In the genomic region with DNA sequence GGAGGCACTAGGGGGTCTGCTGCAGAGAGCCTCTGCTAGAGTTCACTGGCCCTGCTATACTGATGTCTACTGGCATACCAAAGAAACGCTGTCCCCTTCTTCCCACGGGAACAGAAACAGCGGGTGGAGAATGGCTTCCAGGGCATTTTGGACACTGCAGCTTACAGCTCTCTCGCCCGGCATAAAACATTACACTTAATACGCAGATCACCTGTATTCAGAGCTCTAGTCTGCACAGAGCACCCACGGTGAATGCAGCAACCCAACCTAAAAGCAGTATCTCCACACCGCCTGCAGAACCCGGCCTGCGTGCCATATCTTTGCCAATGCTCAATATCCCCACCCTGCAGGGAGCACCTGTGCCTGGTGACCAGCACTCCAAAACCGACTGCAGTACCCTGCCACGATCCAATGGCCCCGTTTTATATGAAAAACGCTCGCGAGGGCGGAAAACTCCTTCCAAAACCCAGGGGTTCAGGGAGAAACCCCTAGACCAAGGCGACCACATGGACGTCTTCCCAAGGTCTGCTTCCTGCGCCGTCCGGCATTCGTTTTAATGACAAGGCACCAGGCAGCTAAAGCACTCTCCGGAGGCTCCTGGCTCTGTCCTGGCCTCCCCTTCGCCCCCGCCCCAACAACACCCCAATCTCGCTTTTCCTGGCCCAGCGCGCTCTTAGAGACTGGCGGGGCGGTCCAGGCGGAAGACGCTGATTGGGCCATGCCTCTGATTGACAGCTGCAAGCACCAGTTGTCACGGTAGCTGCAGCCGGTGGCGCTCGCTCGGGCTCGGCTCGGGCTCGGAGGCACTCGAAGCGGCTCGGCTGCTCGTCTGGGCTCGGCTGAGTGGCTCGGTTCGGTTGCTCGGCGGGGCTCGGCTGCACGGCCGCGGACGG, we compare ENCODE assay signal across 8 mouse cellular contexts. TPM values are rescaled to one million over a fixed set of nuclear protein-coding genes. Genes with fewer than 3 reads are reported as not detected.
A peak's percentile ranks its signal among the peaks of the same experiment; 100 is the strongest.
DNase-seq lines count a peak whose midpoint lies in the region; ATAC-seq lines count a peak whose summit lies in the region.

A gene (plus strand): TSS at position 846 of the 893 bp plus-strand sequence.

- peak; percentile 97 for DNase-seq in adrenal gland, postnatal 10 days
- DNase-seq in embryo, embryonic 9.5 days (ENCODE audit: extremely low spot score), result peak; percentile 91
- peak; percentile 23 for DNase-seq in gonadal fat pad, adult 2 months (ENCODE audit: low read depth)
- DNase-seq in left cerebral cortex, postnatal 10 days (ENCODE audit: extremely low spot score in 1 of 2, low spot score in 2 of 2), result peak; percentile 97 to 98
- peak; percentile 98 for DNase-seq in right cerebral cortex, postnatal 25 days
- DNase-seq in urinary bladder, postnatal 25 days (ENCODE audit: low spot score), result peak; percentile 92

- peak within 1 kb of the TSS; percentile 44 for H3K9ac ChIP-seq in intestine, embryonic 15.5 days

- H3K27me3 ChIP-seq in intestine, embryonic 15.5 days (replicated peaks), result peaks cover 66% of the 10 kb centered on the region

- intact Hi-C loops in left cerebral cortex, postnatal 10 days (cut with DNase I), result loop anchor here (5.0 kb wide), 1 partner anchor 47 kb away; no protein-coding TSS in a partner anchor

- 2% methylated on average over 55 of the region's 55 CpGs for WGBS in intestine, embryonic 15.5 days

- H3K27ac ChIP-seq in intestine, embryonic 15.5 days, result no peak within 1 kb of the TSS

- H3K4me3 ChIP-seq in intestine, embryonic 15.5 days (replicated peaks), result peak within 1 kb of the TSS; percentile 48

- H3K36me3 ChIP-seq in intestine, embryonic 15.5 days, result no peaks in the 10 kb centered on the region

- no peaks in the 10 kb centered on the region for H3K9me3 ChIP-seq in intestine, embryonic 15.5 days

- peak within 1 kb of the TSS; percentile 90 for H3K4me2 ChIP-seq in intestine, embryonic 15.5 days (replicated peaks)

- ATAC-seq in intestine, embryonic 15.5 days, result peak; percentile 97
- ATAC-seq in megakaryocyte progenitor cell, adult 5-6 weeks (replicated peaks; ENCODE audit: poor library complexity), result peak; percentile 98

- peaks cover 13% of the 10 kb centered on the region for H3K4me1 ChIP-seq in intestine, embryonic 15.5 days (replicated peaks)

RNA-seq across cellular contexts. Expression of the gene that starts here (rescaled TPM):
- total RNA-seq in adrenal gland, postnatal 10 days (2021), result 1 to 10 TPM; 2.8 to 4.7 TPM
- polyA plus RNA-seq in gonadal fat pad, adult 2 months (2012; rRNA removed), result 0.09 and 0.33 TPM in 2 replicates
- 1.3 and 1.8 TPM in 2 replicates for polyA plus RNA-seq in intestine, embryonic 15.5 days (2015; fragmentation: Nextera tagmentation; extraction: Ambion mirVana)
- total RNA-seq in left cerebral cortex, postnatal 10 days (2021), result 100 to 1,000 TPM; 175 TPM
- not detected in 2 replicates for total RNA-seq in megakaryocyte progenitor cell, adult 5-6 weeks (2015)
- 0.12 TPM in 1 of 2 replicates, not detected in the other for total RNA-seq in megakaryocyte progenitor cell, adult 5-6 weeks (2017)

Comparison
In these comparisons a context has a peak if more than half of its experiments do, and no peak if none do; other contexts are left out.
1. RNA of the gene that starts here (total RNA-seq): 175 TPM in left cerebral cortex, postnatal 10 days; 2.8 to 4.7 TPM in adrenal gland, postnatal 10 days and 0.12 TPM in megakaryocyte progenitor cell, adult 5-6 weeks; every median in the first group is over 10 times any median in the second.
2. Peak in DNase-seq in gonadal fat pad, adult 2 months; RNA of the gene not detected or under 1 TPM.
3. Peak in ATAC-seq in megakaryocyte progenitor cell, adult 5-6 weeks; RNA of the gene not detected or under 1 TPM.
4. DNase-seq: peak in every context shown above with its lines; median percentile 98 in right cerebral cortex, postnatal 25 days; 98 in left cerebral cortex, postnatal 10 days; 97 in adrenal gland, postnatal 10 days; 92 in urinary bladder, postnatal 25 days; 91 in embryo, embryonic 9.5 days; 23 in gonadal fat pad, adult 2 months.